Mouse (Mus musculus) E14TG2a.4 (cell line): Measurements from ENCODE around the gene Hnrnpa3.
A peak's percentile ranks its signal among the peaks of the same experiment; 100 is the strongest.

Experiments used
- H3K27me3 ChIP-seq: 2 replicates; pipeline ENCODE4 v1.6.1; 2014; ENCODE audit warnings: low read length, control low read depth; ENCODE audit not compliant: insufficient read depth
- H3K36me3 ChIP-seq: 2 replicates; pipeline ENCODE4 v1.6.1; 2014; ENCODE audit warnings: low read length, control low read depth; ENCODE audit not compliant: insufficient read depth
- H3K4me1 ChIP-seq: replicated peaks from 2 replicates; pipeline ENCODE4 v1.6.1; 2014; ENCODE audit warnings: low read depth, low read length, control low read depth
- H3K4me3 ChIP-seq: replicated peaks from 2 replicates; pipeline ENCODE4 v1.5.1; 2014; ENCODE audit warnings: mild to moderate bottlenecking, low read length
- H3K9me3 ChIP-seq: 2 replicates; pipeline ENCODE4 v1.6.1; 2014; ENCODE audit warnings: low read length, control low read depth
- CTCF ChIP-seq: conservative IDR thresholded peaks from 2 replicates; pipeline ENCODE4 v1.5.1; 2014; ENCODE audit warnings: low read length
- NANOG ChIP-seq: IDR thresholded peaks from 2 replicates; pipeline ENCODE4 v1.6.1; 2014; ENCODE audit warnings: borderline replicate concordance, low read length, mixed read lengths
- POU5F1 ChIP-seq: IDR thresholded peaks from 2 replicates; pipeline ENCODE4 v1.6.1; 2014; ENCODE audit warnings: low read length, borderline replicate concordance

Hnrnpa3 gene

DNA sequence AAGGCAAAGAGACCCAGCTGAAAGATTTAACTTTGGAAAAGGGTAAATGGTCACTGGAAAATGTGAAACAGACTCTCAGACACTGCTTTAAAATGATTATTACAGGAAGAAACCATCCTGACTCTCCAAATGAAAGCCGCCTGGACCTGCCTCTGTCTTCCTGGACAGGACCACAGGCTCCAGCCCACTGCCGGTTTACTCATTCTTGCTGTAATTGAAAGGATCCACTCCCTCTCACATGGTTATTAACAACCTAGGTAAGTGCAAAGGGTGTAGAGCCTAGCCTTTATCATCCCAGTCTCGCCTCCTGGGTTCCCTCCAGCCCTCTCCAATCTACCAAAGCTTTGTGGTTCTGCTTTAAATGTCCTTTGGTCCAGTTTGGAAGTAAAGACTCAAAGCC, 42.1 kb downstream of the Hnrnpa3 start:
- peaks cover 51% of the 10 kb centered on the region for H3K36me3 ChIP-seq
- TF ChIP-seq POU5F1, result no peak
- TF ChIP-seq CTCF, result no peak
- H3K4me3 ChIP-seq, result no peak overlapping the region
- H3K4me1 ChIP-seq, result peaks cover 81% of the 10 kb centered on the region
- H3K9me3 ChIP-seq, result no peaks in the 10 kb centered on the region
- no peaks in the 10 kb centered on the region for H3K27me3 ChIP-seq

DNA sequence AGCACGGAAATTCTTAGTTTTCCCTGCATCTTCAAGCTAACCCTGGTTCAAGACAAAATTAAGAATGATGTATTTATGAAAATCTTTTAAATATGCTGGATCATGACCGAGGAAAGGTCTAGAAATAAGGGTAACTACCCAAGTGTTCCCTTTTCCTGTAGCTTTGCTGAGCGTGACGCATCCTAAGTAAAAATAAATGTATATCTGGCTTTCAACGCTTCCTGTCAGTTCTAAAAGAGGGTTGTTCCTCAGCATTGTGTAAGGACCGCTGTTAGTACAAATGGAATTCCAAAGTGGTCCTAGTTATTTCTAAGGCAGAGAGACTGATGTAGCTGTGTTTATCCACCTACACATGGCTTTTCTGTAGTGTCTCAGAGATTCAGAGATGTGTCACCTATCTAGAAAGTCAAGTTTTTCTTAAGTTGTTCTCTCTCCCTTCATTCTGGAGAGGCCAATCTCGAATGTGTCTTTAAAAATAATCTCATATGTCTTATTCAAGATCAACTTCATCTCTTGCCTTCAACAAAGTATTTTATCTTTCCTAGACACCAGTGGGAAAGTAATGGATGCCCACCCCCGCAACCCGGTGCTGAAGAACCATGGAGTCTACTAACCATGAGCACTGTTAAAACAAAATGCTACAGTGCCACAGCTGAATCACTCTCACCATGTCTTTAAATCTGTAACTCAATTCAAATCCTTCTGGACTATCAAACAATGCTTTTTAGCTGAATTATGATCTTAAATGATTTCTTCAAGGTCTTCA, 42.9 kb downstream of the Hnrnpa3 start:
- Histone ChIP-seq H3K9me3 (no peaks in the 10 kb centered on the region), H3K27me3 (no peaks in the 10 kb centered on the region), H3K36me3 (peaks cover 43% of the 10 kb centered on the region), H3K4me3 (peak overlapping the region; percentile 97; the same call in 1 of the 2 replicates), H3K4me1 (peaks cover 81% of the 10 kb centered on the region)
- no peak for TF ChIP-seq CTCF
- no peak for TF ChIP-seq POU5F1
- no peak for TF ChIP-seq NANOG

DNA sequence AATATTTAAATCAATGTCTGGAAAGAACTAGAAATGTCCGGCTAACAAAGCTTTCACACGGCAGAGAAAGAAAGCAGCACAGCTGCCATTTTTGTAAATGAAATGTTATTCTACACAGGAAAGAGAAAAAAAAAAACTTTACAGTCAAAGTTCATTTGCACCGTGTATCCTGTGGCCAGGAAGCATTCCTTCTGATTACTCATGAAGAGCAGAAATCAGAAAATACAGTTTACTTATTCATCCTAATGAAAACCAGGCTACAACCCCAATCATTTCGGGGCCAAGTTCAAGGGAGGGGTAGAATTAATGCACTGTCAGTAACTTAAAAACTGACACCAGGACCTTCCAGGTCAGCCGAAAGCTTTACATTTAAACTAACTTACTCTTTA, 43.5 kb downstream of the Hnrnpa3 start:
- Histone ChIP-seq H3K4me3 (peak overlapping the region; percentile 97), H3K9me3 (no peaks in the 10 kb centered on the region)
- TF ChIP-seq CTCF (no peak), NANOG (no peak), POU5F1 (no peak)

GRCm38 (mm10) chr2:75703375-75704181, 44.5 kb downstream of the Hnrnpa3 start:
- Histone ChIP-seq H3K4me1 (peaks cover 81% of the 10 kb centered on the region), H3K27me3 (no peaks in the 10 kb centered on the region), H3K9me3 (no peaks in the 10 kb centered on the region), H3K36me3 (peaks cover 38% of the 10 kb centered on the region), H3K4me3 (peak overlapping the region; percentile 97)
- no peak for TF ChIP-seq POU5F1

More for the DNA sequence above, 43.5 kb downstream of the Hnrnpa3 start:
- Histone ChIP-seq H3K4me1 (peaks cover 81% of the 10 kb centered on the region), H3K36me3 (peaks cover 39% of the 10 kb centered on the region), H3K27me3 (no peaks in the 10 kb centered on the region)

DNA sequence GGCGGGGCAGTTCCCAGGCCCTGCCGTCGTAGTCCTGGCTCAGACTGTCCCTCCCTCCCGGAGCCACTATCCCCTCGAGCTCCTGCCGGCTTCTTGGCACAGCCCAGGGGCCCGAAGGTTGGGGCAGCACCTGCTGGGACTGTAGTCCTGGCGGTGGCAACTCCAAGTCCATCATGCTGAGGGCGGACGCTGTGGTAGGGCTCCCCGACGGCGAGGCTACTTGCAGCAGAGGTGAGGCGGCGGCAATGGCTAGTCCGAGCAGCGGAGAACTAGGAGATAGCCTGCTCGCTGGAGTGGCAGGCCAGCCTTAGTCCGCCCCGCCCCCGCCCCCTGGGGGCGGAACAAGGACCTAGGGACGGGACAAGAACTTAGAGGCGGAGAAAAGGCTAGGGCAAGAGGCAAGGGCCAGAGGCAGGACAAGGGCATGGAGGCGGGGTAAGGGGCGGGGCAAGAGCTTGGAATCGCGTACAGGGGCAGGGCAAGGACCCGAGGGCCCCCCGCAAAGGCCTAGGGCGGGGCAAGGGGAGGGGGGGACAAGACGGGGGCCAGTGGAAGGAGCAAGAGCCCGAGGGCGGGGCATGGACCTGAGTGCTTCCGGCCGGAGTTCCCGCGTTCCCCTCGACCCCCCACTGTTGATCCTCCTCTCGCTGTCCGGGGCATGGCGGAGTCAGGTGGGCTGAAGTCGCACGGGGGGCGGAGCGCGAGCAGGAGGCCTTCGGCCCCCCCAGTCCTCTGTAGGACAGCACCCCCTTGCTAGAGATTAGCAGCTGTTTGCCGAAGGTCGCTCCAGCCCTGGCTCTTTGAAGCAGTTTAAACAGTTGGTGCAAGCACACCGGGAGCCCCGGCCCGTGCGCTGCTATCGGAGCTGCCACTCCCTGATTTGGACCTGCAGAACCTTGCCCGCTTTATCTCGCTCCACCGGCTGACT, 45.4 kb downstream of the Hnrnpa3 start, which contains the start of gene Nfe2l2:
TSS of gene Nfe2l2 (minus strand) at position 408 of the 928 bp plus-strand sequence.
- peaks cover 2% of the 10 kb centered on the region; the same call in 1 of the 2 replicates for H3K9me3 ChIP-seq
- peaks cover 76% of the 10 kb centered on the region for H3K4me1 ChIP-seq
- TF ChIP-seq POU5F1, result no peak
- no peak for TF ChIP-seq NANOG
- no peak for TF ChIP-seq CTCF
- H3K27me3 ChIP-seq, result no peaks in the 10 kb centered on the region
- H3K4me3 ChIP-seq, result peak within 1 kb of the TSS; percentile 97
- peaks cover 30% of the 10 kb centered on the region for H3K36me3 ChIP-seq

DNA sequence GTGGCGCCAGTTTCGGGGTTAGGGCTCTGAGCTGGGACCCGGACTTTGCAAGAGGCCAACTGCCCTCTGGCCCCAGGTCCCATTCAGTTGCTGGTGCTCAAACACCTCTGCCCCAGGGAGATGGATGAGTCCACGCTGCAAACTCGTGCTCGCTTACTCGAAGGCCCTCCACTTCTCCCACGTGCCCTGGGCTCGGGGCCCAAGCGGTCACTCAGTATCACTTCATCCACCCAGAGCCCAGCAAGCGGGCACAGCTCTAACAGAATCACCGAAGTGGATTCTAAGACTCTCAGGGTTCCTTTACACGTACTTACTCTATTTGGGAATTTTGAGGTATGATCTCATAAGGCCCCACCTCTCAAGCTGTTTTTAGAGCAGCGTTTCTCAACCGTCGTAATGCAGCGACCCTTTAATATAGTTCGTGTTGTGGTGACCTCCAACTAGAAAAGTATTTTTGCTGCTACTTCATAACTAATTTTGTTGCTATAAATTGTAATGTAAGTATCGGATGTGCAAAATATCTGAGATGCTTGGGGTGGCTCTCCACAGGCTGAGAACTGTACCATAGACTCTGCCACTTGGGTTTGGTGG, 46.2 kb downstream of the Hnrnpa3 start:
- H3K4me3 ChIP-seq, result peak overlapping the region; percentile 97
- H3K4me1 ChIP-seq, result peaks cover 68% of the 10 kb centered on the region
- no peak for TF ChIP-seq NANOG
- TF ChIP-seq POU5F1, result no peak
- no peak for TF ChIP-seq CTCF
- no peaks in the 10 kb centered on the region for H3K27me3 ChIP-seq
- peaks cover 24% of the 10 kb centered on the region for H3K36me3 ChIP-seq
- peaks cover 3% of the 10 kb centered on the region; the same call in 1 of the 2 replicates for H3K9me3 ChIP-seq

- Histone ChIP-seq H3K4me3 (no peak overlapping the region), H3K9me3 (peaks cover 3% of the 10 kb centered on the region; the same call in 1 of the 2 replicates), H3K27me3 (no peaks in the 10 kb centered on the region), H3K36me3 (peaks cover 13% of the 10 kb centered on the region), H3K4me1 (peaks cover 56% of the 10 kb centered on the region)
- TF ChIP-seq NANOG, result no peak
- no peak for TF ChIP-seq POU5F1
- TF ChIP-seq CTCF, result no peak
Measured at GRCm38 (mm10) chr2:75706435-75706834, 47.4 kb downstream of the Hnrnpa3 start.
